Mouse (Mus musculus): Measurements from ENCODE around the gene Il1rl2. TPM values are rescaled to one million over a fixed set of nuclear protein-coding genes. Genes with fewer than 3 reads are reported as not detected.

The Il1rl2 gene
- total RNA-seq, 2 experiments from 2014 or later, result 3.0 to 3.4 TPM

- DNase-seq, result no peak
- intact Hi-C loops (cut with DNase I; ENCODE audit: low total_unique reads), result no loop called here
Measured at GRCm38 (mm10) chr1:40362784-40363183, 38.4 kb downstream of the Il1rl2 start.

- intact Hi-C loops (cut with DNase I; ENCODE audit: low total_unique reads), result no loop called here
- DNase-seq, result no peak
Measured at GRCm38 (mm10) chr1:40372951-40373350, 48.5 kb downstream of the Il1rl2 start.

GRCm38 (mm10) chr1:40375148-40375547 lies 50.7 kb downstream of the Il1rl2 start:
- DNase-seq, result peak; percentile 49
- intact Hi-C loops (cut with DNase I; ENCODE audit: low total_unique reads), result loop anchor here (5.0 kb wide), 1 partner anchor 373 kb away; no protein-coding TSS in a partner anchor

DNA sequence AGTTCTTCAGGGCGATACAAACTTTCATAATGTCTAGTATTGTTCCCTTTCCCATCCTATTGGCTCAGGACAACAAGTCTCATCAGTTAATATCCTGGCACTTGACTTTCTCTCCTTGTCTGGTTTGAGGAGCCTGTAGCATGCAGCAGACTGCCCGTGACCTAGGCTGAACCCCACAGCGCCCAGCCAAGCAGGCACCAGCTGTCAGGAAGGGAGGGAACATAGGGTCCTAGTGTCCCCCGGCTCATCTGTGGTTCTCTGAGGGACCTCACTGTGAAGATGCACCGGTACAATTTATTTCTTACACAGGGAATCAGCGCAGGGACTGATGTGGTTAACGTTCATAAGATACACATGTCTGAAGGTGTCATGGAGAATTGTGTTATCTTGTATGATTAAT lies 52.3 kb downstream of the Il1rl2 start:
- intact Hi-C loops (cut with DNase I; ENCODE audit: low total_unique reads), result loop anchor here (5.0 kb wide), 1 partner anchor 374 kb away; no protein-coding TSS in a partner anchor
- peak; percentile 35 for DNase-seq

GRCm38 (mm10) chr1:40378794-40379193 lies 54.4 kb downstream of the Il1rl2 start:
- intact Hi-C loops (cut with DNase I; ENCODE audit: low total_unique reads), result loop anchor here (5.0 kb wide), 1 partner anchor 376 kb away; no protein-coding TSS in a partner anchor
- DNase-seq, result peak; percentile 63

DNA sequence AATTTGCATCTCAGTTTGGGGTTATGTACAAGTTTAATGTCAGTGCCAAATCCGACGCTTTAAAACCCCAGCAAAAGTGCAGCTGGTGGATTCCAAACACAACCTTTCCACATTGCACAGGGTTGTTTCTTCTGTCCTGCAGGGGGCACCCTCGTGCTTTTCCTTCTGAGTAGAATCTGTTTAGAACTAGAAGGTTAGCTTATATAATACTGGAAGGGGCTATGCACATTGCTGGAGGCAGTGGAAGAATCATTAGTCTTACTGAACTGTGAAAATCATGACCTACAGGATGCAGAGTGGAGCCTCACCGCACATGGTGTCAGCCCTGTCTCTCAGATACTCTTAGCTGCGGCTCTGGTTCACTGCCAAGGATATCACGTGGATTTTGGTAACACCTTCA lies 55.7 kb downstream of the Il1rl2 start:
- DNase-seq, result peak; percentile 67
- intact Hi-C loops (cut with DNase I; ENCODE audit: low total_unique reads), result loop anchor here (2.0 to 5.0 kb wide), 2 partner anchors 162 to 263 kb away; no protein-coding TSS in a partner anchor

DNA sequence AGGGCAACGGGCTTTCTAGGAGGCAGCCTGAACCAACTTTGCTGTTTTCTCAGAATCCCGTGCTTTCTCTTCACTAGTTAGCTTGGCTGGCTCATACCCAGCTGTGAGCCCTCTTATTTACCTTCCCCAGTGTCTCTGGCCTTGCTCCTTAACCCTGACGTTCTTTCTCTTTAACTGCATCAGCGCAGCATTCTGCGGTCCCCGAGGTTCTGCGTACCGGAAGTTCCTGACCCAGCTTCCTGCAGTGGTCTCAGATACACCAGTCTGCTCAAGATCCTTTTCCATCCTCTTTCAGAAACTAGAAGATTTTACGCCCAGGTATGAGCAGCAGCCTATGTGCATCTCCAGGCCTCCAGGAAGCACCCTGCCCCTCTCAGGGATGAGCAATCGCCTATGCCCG lies 56.6 kb downstream of the Il1rl2 start:
- intact Hi-C loops (cut with DNase I; ENCODE audit: low total_unique reads), result loop anchor here (2.0 to 5.0 kb wide), 2 partner anchors 161 to 264 kb away; no protein-coding TSS in a partner anchor
- DNase-seq, result no peak

DNA sequence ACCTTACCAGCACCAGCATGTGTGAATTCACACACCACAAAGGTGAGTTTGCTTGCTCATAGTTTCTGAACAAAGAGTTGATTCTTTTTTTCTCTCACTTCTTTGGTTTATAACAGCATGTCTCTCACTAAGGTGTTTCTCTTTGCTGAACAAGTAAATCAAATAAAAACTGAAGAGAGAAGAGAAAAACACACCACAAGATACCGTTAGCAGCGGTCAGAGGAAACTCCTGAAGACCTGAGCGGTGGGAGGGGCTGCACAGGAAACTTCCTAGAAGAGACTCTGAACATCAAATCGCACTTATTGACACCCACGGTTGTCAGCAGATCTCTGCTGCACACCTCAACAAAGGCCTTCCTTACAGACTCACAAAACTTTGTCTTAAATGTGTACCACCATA lies 58.4 kb downstream of the Il1rl2 start:
- intact Hi-C loops (cut with DNase I; ENCODE audit: low total_unique reads), result loop anchor here (5.0 kb wide), 1 partner anchor 159 kb away; no protein-coding TSS in a partner anchor
- no peak for DNase-seq

DNA sequence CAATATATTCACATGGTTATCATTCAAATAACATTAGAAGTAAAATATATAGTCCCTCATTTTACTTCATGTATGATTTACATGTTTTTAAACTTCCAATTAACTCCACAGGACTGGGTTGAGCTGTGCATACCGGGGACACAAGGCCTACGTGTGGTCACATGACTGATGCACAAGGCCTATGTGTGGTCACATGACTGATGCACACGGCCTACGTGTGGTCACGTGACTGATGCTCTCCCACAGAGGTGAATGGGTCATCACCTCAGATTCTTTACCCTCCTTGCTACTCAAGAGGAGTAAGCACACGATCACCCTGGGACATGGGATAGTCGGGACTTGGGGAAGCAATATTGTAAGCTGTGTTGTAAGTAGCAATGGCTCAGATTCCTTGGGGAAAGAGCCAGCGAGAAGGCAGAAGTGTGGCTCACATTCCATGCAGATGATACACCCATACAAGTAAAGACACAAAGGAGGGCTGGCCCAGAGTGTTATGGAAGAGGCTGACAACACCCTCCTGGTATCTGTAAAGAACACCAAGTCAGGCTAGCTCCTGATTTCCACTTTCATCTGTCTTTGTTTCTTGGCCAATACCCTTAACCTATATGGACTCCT lies 60.6 kb downstream of the Il1rl2 start:
- intact Hi-C loops (cut with DNase I; ENCODE audit: low total_unique reads), result loop anchor here (5.0 kb wide), 1 partner anchor 157 kb away; no protein-coding TSS in a partner anchor
- no peak for DNase-seq

DNA sequence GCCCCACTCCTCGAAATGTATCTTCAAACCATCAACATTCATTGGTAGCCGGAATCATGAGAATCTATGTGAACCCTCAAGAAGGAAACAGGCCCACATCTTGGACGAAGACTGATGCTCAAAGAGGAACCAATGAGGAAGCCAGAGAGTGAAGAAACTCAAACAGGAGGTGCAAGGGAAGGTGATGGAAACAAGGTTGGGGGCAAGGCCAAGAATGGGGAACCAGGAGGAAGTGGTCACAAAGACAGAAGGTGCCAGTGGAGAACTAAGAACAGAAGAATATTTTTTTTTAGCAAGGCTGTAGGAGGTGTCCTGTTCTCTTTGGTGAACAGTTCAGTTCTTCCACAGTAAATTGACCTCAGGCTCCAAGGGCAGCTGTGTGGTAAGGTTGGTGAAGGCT lies 67.0 kb downstream of the Il1rl2 start:
- intact Hi-C loops (cut with DNase I; ENCODE audit: low total_unique reads), result no loop called here
- DNase-seq, result no peak

DNA sequence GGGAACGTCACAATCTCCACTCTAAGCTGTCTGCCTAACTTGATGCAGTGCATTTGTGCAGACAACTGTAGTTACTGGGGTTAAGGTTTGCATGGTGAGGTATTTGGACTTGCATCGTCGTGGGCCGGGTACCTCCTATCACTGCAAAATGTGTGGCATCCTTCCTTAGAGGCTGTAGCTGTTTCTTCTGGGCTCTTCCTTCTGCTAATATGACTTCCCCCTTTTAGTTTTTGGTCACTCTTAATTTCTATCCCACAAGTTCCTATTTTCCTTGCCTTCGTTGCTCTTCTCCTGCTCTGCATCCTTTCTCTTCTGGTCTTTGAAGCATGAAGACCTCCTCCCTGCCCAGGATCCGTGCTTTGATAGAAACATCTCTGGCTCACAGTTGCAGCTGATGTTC lies 68.1 kb downstream of the Il1rl2 start:
- DNase-seq, result no peak
- intact Hi-C loops (cut with DNase I; ENCODE audit: low total_unique reads), result no loop called here

GRCm38 (mm10) chr1:40393214-40393613 lies 68.8 kb downstream of the Il1rl2 start:
- no peak for DNase-seq
- intact Hi-C loops (cut with DNase I; ENCODE audit: low total_unique reads), result no loop called here

- DNase-seq, result no peak
- intact Hi-C loops (cut with DNase I; ENCODE audit: low total_unique reads), result no loop called here
Measured at GRCm38 (mm10) chr1:40399639-40400038, 75.2 kb downstream of the Il1rl2 start.

DNA sequence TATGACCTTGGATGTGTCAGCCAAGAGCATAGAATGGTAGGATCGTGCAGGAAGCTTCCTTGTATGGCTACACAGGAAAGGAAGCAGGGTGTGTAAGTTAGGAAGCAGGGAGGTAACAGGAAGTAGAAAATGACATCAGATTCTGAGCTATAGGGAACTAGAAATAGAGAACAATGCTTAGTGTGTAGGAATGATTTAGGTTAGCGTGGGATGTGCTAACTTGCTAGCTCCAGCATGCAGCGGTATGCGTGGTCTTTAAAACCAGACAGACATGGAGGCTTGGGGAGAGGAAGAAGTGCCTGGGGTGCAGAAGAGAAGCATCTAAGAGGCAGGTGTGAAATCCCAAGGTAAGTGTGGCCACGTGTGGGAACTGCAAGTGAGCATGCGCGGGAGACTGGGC lies 80.3 kb downstream of the Il1rl2 start:
- intact Hi-C loops (cut with DNase I; ENCODE audit: low total_unique reads), result no loop called here
- no peak for DNase-seq

DNA sequence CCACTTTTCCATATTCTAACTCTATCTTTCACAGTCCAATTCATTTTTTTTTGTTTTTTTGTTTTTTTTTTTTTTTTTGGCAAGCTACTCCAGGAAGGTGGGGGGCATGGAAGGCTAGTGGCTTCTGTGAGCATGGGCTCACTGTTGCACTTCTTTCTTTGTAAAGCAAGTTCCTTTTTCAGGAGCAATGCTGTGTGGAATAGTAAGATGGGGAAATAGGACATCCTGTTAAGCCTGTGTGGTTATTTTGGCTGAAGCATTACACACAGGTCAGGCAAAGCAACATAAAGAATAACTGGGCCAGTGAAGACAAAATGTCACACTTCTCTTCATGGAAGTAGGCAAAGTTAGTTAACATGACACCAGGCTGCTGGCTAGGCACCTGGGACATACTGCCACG lies 85.5 kb downstream of the Il1rl2 start:
- DNase-seq, result no peak
- intact Hi-C loops (cut with DNase I; ENCODE audit: low total_unique reads), result no loop called here

- intact Hi-C loops (cut with DNase I; ENCODE audit: low total_unique reads), result no loop called here
- DNase-seq, result no peak
Measured at GRCm38 (mm10) chr1:40413039-40413438, 88.6 kb downstream of the Il1rl2 start.

DNA sequence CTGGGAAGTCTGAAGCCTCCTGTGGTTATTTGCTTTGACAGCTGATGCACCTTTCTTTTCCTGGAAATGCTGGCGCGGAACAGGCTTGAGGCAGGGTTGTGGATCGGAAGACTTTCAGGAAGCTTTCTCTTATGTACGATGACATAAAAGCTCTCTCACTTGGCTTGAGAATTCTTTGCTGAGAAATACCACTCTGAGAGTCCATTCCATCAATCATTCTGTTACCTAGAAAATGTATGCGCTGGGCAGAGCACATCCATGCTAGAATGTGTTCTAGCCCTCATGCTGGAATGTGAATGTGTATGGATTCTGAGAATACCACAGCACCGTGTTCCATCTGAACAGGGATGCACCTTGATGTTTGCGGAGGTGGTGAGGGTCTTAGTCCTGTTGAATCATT lies 89.9 kb downstream of the Il1rl2 start:
- DNase-seq, result no peak
- intact Hi-C loops (cut with DNase I; ENCODE audit: low total_unique reads), result no loop called here

GRCm38 (mm10) chr1:40414863-40415656 lies 90.7 kb downstream of the Il1rl2 start:
- DNase-seq, result no peak
- intact Hi-C loops (cut with DNase I; ENCODE audit: low total_unique reads), result no loop called here

GRCm38 (mm10) chr1:40417034-40417433 lies 92.6 kb downstream of the Il1rl2 start:
- DNase-seq, result no peak
- intact Hi-C loops (cut with DNase I; ENCODE audit: low total_unique reads), result no loop called here
